Mouse (Mus musculus) right cerebral cortex, adult 18-20 months (tissue): ENCODE measurements around the gene Slc8b1.

Experiments
- DNase-seq: peaks from one replicate; pipeline ENCODE4 v3.0.0; 2022; ENCODE audit warnings: mixed read lengths

Gene Slc8b1

DNA sequence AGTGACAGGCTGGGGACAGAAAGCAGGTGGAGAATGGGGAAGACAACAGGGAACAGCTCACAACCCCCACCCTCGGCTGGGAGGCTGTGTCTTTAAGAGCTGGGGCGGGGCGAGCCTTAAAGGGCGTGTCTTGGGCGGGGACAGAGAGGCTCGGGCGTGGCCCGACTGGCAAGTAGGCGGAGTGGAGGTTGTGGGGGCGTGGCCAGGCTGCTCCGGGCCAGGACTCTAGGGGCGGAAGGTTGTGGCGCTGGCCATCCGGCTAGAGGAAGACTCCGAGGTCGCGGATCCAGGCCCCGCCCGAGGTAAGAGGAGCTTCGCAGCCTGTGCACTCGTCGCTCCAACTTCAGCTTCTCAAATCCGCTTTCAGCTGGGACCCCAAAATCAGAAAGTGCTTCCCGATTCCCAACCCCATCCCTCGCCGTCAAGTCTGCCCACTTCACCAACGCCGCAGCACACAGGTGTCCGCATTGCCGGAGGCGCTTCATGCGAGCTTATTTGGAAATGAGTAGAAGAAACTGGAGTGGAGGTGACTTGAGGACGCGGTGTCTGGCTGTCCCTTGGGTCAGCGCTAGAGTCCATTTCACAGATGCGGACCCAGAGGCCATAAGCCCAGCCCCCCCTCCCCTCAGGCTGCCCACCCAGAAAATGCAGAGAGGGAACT lies at the start of gene Slc8b1:
Gene Slc8b1 (plus strand): TSS at position 187 of the 661 bp plus-strand sequence.
- peak; percentile 86 for DNase-seq

DNA sequence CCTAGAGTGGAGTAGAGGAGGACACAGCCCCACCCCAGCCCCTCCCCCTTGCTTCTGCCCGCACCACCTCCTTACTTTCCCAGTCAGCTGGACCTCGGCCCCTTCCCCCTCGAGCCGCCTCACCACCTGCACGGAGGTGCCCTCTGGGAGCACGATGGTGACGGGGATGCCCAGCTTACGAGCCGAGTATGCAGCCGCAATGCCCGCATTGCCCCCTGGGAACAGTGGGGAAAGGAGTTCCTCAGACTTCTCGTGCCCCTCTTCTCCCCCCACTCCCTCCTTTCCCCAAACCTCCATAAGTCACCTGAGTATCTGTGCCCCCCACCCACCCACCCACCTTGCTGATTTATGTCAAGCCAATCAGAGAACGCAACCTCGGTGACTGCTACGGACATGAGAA lies 49.1 kb upstream of the Slc8b1 start:
- DNase-seq: no peak

DNA sequence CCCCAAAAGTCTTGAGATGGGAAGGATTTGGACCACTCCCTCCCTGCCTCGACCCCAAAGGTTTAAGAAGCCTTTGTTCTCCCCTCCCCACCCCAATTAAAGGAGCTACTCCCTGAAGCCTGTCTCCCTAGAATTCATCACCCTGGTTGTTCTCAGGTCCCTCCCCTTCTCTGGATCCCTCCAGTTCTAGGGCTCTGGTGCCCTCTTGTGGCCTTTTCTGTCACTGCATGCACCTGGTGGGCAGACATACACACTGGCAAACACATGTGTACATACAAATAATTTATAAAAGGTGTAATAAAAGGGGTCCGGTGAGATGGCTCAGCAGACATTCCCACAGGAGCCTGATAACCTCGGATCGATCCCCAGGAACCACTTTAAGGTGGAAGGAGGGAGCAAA lies 46.6 kb upstream of the Slc8b1 start:
- DNase-seq: no peak

DNA sequence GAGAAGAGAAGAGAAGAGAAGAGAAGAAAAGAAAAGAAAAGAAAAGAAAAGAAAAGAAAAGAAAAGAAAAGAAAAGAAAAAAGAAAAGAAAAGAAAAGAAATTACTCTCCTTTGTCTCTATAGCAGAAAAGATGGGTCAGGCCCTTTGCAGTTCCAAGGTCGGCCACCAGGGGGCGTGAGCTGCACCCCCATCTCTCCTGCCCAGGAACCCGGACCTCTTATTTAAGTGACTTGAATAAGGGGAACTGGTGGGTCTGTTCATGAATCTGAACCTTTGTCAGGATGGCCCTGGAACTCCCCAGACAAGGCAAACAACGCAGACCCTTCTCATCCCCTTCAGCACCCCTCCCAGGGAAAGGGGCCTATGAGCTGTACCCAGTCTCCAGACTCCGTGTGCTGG lies 45.9 kb upstream of the Slc8b1 start:
- no peak for DNase-seq

DNA sequence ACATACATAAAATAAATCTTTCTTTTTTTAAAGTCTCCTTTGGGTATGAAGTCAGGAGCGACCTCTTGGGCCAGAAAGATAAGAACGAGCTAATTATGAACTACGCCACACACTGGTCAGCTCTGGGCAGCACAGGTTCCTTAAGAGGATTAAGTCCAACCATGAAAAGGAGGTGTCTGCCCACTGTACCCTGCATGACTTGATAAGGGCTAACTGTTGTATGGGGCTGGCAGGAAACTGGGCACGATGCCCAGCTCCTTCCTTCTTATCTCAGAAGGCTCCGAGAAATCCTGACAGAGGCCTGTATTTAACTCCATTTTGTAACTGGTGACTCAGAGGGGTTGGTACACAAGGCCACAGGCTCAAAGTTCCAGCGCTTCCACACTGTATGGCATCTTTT lies 45.1 kb upstream of the Slc8b1 start:
- no peak for DNase-seq

- no peak for DNase-seq
These were observed 43.9 kb upstream of the Slc8b1 start for GRCm38 (mm10) chr5:120467026-120467425.

DNA sequence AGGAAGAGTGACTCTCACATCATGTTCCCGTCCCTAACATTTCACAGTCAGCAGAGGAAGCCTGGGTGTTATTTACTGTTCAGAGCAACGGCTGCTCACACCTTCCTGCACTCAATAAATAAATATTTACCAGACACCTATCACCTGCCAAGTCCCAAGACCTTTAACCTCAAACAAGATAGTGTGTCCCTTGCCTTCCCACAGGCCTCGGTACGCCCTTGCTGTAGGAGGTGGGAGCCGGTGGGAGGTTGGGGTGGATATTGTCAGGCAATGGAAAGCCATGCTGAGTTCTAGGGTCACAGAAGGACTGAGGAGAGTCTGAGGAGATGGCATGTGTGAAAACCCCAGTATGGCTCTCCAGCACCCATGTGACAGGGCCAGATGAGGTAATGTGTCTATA lies 42.6 kb upstream of the Slc8b1 start:
- no peak for DNase-seq

- DNase-seq: no peak
These were observed 42.1 kb upstream of the Slc8b1 start for GRCm38 (mm10) chr5:120468830-120469229.

DNA sequence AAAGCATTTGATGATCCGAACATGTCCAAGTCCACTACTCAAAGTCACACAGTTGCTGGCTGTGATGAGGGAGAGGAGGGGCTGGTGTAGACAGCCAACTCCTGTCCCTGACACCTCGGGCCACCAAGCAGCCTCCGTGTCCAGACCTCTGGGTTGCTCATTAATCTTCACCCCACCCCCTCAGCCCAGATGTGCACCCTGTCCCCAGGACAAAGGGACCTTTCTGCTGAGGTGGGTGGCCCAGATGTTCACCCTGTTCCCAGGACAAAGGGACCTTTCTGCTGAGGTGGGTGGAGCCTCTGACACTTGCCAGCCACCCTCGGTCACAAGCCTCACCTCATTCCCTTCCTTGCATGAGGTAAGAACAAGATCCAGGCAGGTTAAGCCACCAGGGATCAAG lies 39.4 kb upstream of the Slc8b1 start:
- no peak for DNase-seq

GRCm38 (mm10) chr5:120472770-120473169 lies 38.2 kb upstream of the Slc8b1 start, which contains the start of gene Sdsl:
Gene Sdsl (minus strand): TSS chr5:120472810.
- DNase-seq: no peak

DNA sequence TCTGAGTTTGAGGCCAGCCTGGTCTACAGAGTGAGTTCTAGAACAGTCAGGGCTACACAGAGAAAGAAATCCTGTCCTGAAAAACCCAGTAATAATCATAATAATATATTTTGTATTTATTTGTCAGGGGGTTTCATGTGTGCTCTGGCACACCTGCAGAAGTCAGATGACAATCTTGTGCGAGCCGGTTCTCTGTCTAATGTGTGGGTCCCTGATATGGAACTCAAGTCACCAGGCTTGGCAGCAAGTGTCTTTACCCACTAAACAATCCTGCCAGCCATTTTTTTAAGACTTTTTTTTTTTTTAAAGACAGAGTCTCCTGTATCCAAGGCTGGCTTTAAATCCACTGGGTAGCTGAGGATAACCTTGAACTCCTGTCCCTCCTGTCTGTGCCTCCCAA lies 37.6 kb upstream of the Slc8b1 start:
- DNase-seq: no peak

DNA sequence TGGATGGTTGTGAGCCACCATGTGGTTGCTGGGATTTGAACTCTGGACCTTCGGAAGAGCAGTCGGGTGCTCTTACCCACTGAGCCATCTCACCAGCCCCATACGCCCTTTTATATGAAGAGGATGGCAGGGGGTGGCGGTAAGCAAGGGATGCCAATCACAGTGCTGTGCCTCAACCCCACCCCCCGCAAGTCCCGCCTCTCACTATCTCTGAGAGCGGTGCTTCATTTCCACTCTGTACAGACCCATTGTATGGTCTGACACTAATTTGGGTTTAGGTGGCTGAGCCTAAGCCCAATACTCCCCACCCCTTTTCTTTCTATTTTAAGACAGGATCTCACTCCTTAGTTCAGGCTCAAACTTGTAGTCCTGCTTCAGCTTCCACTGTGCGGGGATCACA lies 35.1 kb upstream of the Slc8b1 start:
- DNase-seq: no peak

DNA sequence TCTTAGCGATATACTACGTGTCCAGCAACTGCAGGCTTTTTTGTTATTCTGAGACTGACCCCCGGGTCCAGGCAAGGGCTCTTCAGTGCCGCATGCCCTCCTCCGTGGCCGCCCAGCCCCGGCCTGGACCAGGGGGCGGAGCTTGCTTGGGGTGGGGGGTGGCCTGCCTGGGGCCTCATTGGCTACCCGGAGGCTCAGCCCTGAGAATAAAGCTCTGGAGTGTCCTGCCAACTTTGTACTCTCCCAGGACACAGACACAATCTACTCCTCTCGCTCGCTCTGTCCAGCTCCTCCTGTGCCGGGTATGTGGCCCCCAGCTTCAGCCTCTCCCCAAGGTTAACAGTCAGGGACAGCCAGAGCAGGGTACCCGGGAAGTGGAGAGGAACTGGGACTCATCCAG lies 34.7 kb upstream of the Slc8b1 start, which contains the start of gene Sds:
Gene Sds (plus strand): TSS at position 231 of the 400 bp plus-strand sequence.
- DNase-seq: no peak

- DNase-seq: no peak
These were observed 33.0 kb upstream of the Slc8b1 start for GRCm38 (mm10) chr5:120477993-120478392.

DNA sequence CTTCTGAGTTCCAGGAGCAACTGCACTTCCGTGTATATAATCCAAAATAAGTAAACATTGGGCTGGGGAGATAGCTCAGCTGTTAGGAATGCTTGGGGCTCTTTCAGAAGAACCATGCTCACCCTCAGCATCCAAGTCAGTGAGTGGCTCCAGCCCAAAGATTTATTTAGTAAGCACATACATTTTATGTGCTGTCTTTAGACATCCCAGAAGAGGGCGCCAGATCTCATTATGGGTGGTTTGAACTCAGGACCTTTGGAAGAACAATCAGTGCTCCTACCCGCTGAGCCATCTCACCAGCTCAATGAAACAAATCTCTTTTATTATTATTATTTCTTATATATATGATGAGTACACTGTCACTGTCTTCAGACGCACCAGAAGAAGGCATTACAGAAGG lies 31.4 kb upstream of the Slc8b1 start:
- no peak for DNase-seq

DNA sequence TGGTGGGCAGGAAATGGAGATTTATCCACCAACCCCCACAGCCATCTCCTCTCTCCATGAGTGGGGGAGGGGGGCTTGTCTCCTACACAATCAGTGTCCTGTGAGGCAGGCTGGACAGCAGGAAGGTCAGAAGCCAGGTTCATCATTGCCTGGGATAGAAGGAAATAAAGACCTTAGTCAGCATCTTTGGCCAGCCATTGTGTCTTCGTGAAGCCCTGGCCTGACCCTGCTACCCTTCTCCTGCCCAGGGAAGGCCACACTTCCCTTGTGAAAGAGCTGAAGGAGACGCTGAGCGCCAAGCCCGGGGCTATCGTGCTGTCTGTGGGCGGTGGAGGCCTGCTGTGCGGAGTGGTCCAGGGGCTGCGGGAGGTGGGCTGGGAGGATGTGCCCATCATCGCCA lies 29.8 kb upstream of the Slc8b1 start:
- no peak for DNase-seq

- no peak for DNase-seq
These were observed 27.6 kb upstream of the Slc8b1 start for GRCm38 (mm10) chr5:120483399-120483798.

DNA sequence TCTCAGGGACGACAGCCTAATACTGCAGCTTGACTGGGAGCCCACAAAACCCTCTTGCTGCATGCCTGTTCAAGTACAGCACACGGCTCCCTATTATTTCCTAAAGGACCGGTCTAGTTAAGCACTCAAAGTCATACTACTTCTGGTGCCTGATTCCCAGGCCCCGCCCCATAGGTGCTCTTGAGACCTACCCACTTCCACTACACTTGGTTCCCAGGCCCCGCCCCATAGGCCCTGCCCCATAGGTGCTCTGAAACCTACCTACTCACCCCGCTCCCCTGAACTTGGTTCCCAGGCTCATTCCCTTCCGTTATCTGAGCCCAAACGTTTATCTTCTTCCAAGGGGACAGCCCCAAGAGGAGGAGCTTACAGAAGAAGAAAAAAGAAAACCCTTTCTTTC lies 23.1 kb upstream of the Slc8b1 start:
- no peak for DNase-seq

GRCm38 (mm10) chr5:120490679-120491192 lies 20.2 kb upstream of the Slc8b1 start:
- DNase-seq: peak; percentile 36

GRCm38 (mm10) chr5:120492437-120492836 lies 18.5 kb upstream of the Slc8b1 start:
- no peak for DNase-seq

GRCm38 (mm10) chr5:120493440-120493839 lies 17.5 kb upstream of the Slc8b1 start:
- DNase-seq: no peak

DNA sequence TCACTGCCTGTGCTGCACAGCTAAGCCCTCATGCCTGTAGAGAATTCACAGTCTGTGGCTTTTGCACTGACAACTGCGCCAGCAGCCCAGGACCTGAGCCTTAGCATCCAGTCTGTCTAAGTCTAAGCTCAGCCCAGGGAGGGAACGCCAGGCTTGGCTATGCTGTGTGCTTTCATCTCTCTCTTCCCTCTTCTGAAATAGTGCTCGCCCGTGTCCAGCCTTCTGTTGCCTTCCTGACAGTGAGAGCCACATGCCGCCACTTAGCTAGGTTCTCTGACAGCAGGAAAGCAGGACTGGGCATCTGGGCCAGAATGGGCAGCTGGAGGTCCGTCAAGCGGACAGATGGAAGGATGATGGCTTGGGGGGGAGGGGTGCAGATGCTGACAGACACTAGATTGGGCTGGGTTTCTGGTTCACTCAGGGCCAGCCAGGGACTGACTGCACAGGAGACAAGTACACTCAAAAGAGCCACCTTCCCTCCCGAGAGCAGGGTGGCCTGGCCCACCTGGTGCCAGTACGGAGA lies 17.0 kb upstream of the Slc8b1 start:
- DNase-seq: no peak

DNA sequence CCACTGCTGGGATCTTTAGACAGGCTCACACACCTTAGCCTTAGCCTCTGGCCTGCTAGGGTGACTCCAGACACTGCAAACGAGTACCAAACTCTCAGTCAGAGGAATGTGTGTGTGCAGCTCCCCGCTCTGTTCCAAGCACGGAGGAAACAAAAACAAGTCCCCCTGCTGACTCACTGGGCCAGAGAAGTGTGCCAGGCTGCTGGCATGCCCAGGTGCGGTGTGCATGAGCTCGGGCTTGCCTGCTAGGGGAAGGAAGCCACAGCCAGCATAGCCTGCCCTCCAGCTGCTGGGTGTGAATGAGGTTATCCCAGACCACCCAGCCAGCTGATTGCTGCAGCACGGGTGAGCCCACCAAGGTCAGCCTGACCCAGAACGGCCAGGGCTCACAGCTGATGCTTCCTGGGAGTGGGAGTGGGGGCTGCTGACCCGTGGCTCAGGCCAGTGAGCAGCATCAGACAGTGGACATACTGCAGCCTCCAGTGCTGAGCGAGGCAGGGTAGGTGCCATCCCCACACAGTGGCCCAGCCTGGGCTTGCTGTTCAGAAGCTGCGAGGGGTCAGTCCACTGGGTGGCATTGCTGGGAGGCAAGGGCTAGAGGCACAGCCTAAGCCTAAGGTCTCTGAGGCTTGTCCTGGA lies 15.8 kb upstream of the Slc8b1 start:
- peak; percentile 53 for DNase-seq

GRCm38 (mm10) chr5:120495703-120496226 lies 15.2 kb upstream of the Slc8b1 start:
- no peak for DNase-seq
